Mouse (Mus musculus) cerebellum, adult 2 months (tissue): ENCODE measurements at regions not wholly inside any gene's neighbourhood (a gene's known extent, or its start where the extent isn't known, plus 50 kb on each side); places are given as distances from the start of the nearest gene placed in this dataset.

Experiments used
- CTCF ChIP-seq: fragments of 200-500 bp; IDR thresholded peaks from 2 replicates; pipeline ENCODE4 v1.5.1; 2011; ENCODE audit warnings: low read depth, mild to moderate bottlenecking, control low read depth, low read length, moderate library complexity, borderline replicate concordance; ENCODE audit not compliant: insufficient read depth
- POLR2A ChIP-seq: fragments of 200-500 bp; IDR thresholded peaks from 2 replicates; pipeline ENCODE4 v1.6.1; 2011; ENCODE audit warnings: low read length, control low read depth, borderline replicate concordance; ENCODE audit not compliant: insufficient read depth

- TF ChIP-seq POLR2A (no peak), CTCF (no peak)
These were observed 490.6 kb downstream of the Bnc2 start for GRCm38 (mm10) chr4:84184436-84184835.
